Mouse (Mus musculus) forebrain, embryonic 11.5 days (tissue): ENCODE results near the gene Eef1e1. TPM values are rescaled to one million over a fixed set of nuclear protein-coding genes. Genes with fewer than 3 reads are reported as not detected.
A peak's percentile ranks its signal among the peaks of the same experiment; 100 is the strongest.
"Not testable (repeated sequence)": the region's sequence is repeated elsewhere in the genome, so short reads cannot be mapped to it uniquely, and the experiment has no call there.

ENCODE experiments used
- ATAC-seq: fragments of 200-750 bp; cut with Nextera tagmentation; replicated peaks from 2 replicates; pipeline ENCODE4 v1.8.0; 2017; ENCODE audit warnings: moderate TSS enrichment; ENCODE audit not compliant: low FRiP score
- DNase-seq: peaks from one replicate; pipeline ENCODE4 v3.0.0-alpha.2; 2017; ENCODE audit warnings: low spot score
- H3K27ac ChIP-seq: fragments of 300-500 bp; sonication (generic); 2 replicates; pipeline ENCODE4 v1.5.1; 2014; ENCODE audit warnings: low read depth, low read length
- H3K27me3 ChIP-seq: fragments of 300-500 bp; sonication (generic); 2 replicates; pipeline ENCODE4 v1.6.1; 2014; ENCODE audit warnings: mild to moderate bottlenecking, low read length, mixed read lengths; ENCODE audit not compliant: control insufficient read depth, insufficient read depth
- H3K36me3 ChIP-seq: fragments of 300-500 bp; sonication (generic); 2 replicates; pipeline ENCODE4 v1.6.1; 2014; ENCODE audit warnings: mild to moderate bottlenecking, low read length, moderate library complexity, mixed read lengths; ENCODE audit not compliant: control insufficient read depth, insufficient read depth
- H3K4me1 ChIP-seq: fragments of 300-500 bp; sonication (generic); replicated peaks from 2 replicates; pipeline ENCODE4 v1.6.1; 2014; ENCODE audit warnings: low read length, mixed read lengths; ENCODE audit not compliant: control insufficient read depth, insufficient read depth
- H3K4me2 ChIP-seq: fragments of 300-500 bp; sonication (generic); 2 replicates; pipeline ENCODE4 v1.6.1; 2014; ENCODE audit warnings: low read depth, mild to moderate bottlenecking, low read length, moderate library complexity, mixed read lengths; ENCODE audit not compliant: severe bottlenecking
- H3K4me3 ChIP-seq: fragments of 300-500 bp; sonication (generic); 2 replicates; pipeline ENCODE4 v1.5.1; 2014; ENCODE audit warnings: low read depth, low read length
- H3K9ac ChIP-seq: fragments of 300-500 bp; sonication (generic); 2 replicates; pipeline ENCODE4 v1.6.1; 2014; ENCODE audit warnings: low read length
- H3K9me3 ChIP-seq: fragments of 300-500 bp; sonication (generic); 2 replicates; pipeline ENCODE4 v1.6.1; 2016; ENCODE audit warnings: low read length, mixed read lengths; ENCODE audit not compliant: control insufficient read depth
- WGBS: fragments of 180-500 bp; shearing (Covaris S2); extraction: QIAGEN DNeasy Blood & Tissue Kit; methylation state at CpG from one replicate; pipeline ENCODE4 v1.1.7; 2014; 5-methylcytosine and 5-hydroxymethylcytosine counted together
- polyA plus RNA-seq: library from polyadenylated mRNA; unstranded; fragments of >200 nt; fragmentation: Nextera tagmentation; extraction: Ambion mirVana; gene quantifications from 2 replicates; pipeline ENCODE4 v1.2.1, GENCODE M21; 2014

The Eef1e1 gene
- polyA plus RNA-seq, 1 experiment from 2014 or later: 65.6 TPM

- Histone ChIP-seq H3K9ac (peak overlapping the region; percentile 69), H3K27me3 (no peaks in the 10 kb centered on the region), H3K36me3 (no peaks in the 10 kb centered on the region), H3K4me3 (peak overlapping the region; percentile 64), H3K4me2 (peak overlapping the region; percentile 74), H3K9me3 (no peaks in the 10 kb centered on the region), H3K4me1 (peaks cover 1% of the 10 kb centered on the region; the same call in 1 of the 2 replicates), H3K27ac (no peak overlapping the region)
- DNase-seq (no peak), ATAC-seq (peak; percentile 80)
- WGBS: 2% methylated on average over 19 of the region's 19 CpGs
Measured at GRCm38 (mm10) chr13:38634256-38634799, 24.5 kb downstream of the Eef1e1 start.

- DNase-seq (no peak), ATAC-seq (no peak)
- peak overlapping the region; percentile 74; the same call in 1 of the 2 replicates for H3K4me2 ChIP-seq
- H3K4me3 ChIP-seq: 0 out of 2 replicates have a peak overlapping the region, but pooled peaks have one; percentile 64
- no peak overlapping the region for H3K9ac ChIP-seq
- H3K27ac ChIP-seq: no peak overlapping the region
- H3K27me3 ChIP-seq: no peaks in the 10 kb centered on the region
- H3K9me3 ChIP-seq: no peaks in the 10 kb centered on the region
- 93% methylated on average over 6 of the region's 6 CpGs for WGBS
- peaks cover 1% of the 10 kb centered on the region; the same call in 1 of the 2 replicates for H3K4me1 ChIP-seq
- H3K36me3 ChIP-seq: no peaks in the 10 kb centered on the region
Measured at GRCm38 (mm10) chr13:38633287-38634000, 25.4 kb downstream of the Eef1e1 start.

- no peak overlapping the region for H3K4me2 ChIP-seq
- no peak overlapping the region for H3K27ac ChIP-seq
- ATAC-seq: no peak
- no peaks in the 10 kb centered on the region for H3K36me3 ChIP-seq
- no peak overlapping the region for H3K9ac ChIP-seq
- no peak for DNase-seq
- H3K4me3 ChIP-seq: no peak overlapping the region
- WGBS: 90% methylated on average over 6 of the region's 6 CpGs
- peaks cover 1% of the 10 kb centered on the region; the same call in 1 of the 2 replicates for H3K4me1 ChIP-seq
- H3K27me3 ChIP-seq: no peaks in the 10 kb centered on the region
- H3K9me3 ChIP-seq: no peaks in the 10 kb centered on the region
Measured at GRCm38 (mm10) chr13:38632556-38632955, 26.3 kb downstream of the Eef1e1 start.

- no peak for ATAC-seq
- H3K9me3 ChIP-seq: no peaks in the 10 kb centered on the region
- H3K9ac ChIP-seq: no peak overlapping the region; the same call in 1 of the 2 replicates
- H3K36me3 ChIP-seq: no peaks in the 10 kb centered on the region; the same call in 1 of the 2 replicates
- H3K4me1 ChIP-seq: 0 out of 2 replicates have a peak, but pooled peaks cover 2% of the 10 kb centered on the region
- DNase-seq: no peak
- H3K27ac ChIP-seq: no peak overlapping the region
- H3K27me3 ChIP-seq: no peaks in the 10 kb centered on the region
- H3K4me3 ChIP-seq: no peak overlapping the region
- H3K4me2 ChIP-seq: no peak overlapping the region
- WGBS: 20% methylated on average over 6 of the region's 6 CpGs
Measured at GRCm38 (mm10) chr13:38626229-38626525, 32.7 kb downstream of the Eef1e1 start.

- H3K4me1 ChIP-seq: 0 out of 2 replicates have a peak, but pooled peaks cover 2% of the 10 kb centered on the region
- no peak overlapping the region for H3K27ac ChIP-seq
- H3K4me3 ChIP-seq: no peak overlapping the region
- H3K4me2 ChIP-seq: no peak overlapping the region
- no peak for DNase-seq
- H3K9ac ChIP-seq: no peak overlapping the region; the same call in 1 of the 2 replicates
- no peak for ATAC-seq
- no peaks in the 10 kb centered on the region; the same call in 1 of the 2 replicates for H3K36me3 ChIP-seq
- no peaks in the 10 kb centered on the region for H3K9me3 ChIP-seq
- 24% methylated on average over 5 of the region's 5 CpGs for WGBS
- no peaks in the 10 kb centered on the region for H3K27me3 ChIP-seq
Measured at GRCm38 (mm10) chr13:38625492-38626228, 33.2 kb downstream of the Eef1e1 start.

- 90% methylated on average over 8 of the region's 8 CpGs for WGBS
- no peak for ATAC-seq
Measured at GRCm38 (mm10) chr13:38624292-38624902, 34.5 kb downstream of the Eef1e1 start.

GRCm38 (mm10) chr13:38623296-38623695 is 35.6 kb downstream of the Eef1e1 start:
- H3K27ac ChIP-seq: no peak overlapping the region
- H3K27me3 ChIP-seq: no peaks in the 10 kb centered on the region
- H3K4me3 ChIP-seq: no peak overlapping the region
- H3K9me3 ChIP-seq: no peaks in the 10 kb centered on the region
- no peaks in the 10 kb centered on the region; the same call in 1 of the 2 replicates for H3K36me3 ChIP-seq
- no peak for ATAC-seq
- 88% methylated on average over 5 of the region's 5 CpGs for WGBS
- no peak for DNase-seq
- no peak overlapping the region for H3K4me2 ChIP-seq
- 0 out of 2 replicates have a peak, but pooled peaks cover 2% of the 10 kb centered on the region for H3K4me1 ChIP-seq
- no peak overlapping the region for H3K9ac ChIP-seq

More at GRCm38 (mm10) chr13:38624292-38624902, 34.5 kb downstream of the Eef1e1 start:
- H3K9me3 ChIP-seq: no peaks in the 10 kb centered on the region
- H3K36me3 ChIP-seq: no peaks in the 10 kb centered on the region; the same call in 1 of the 2 replicates
- no peak overlapping the region for H3K9ac ChIP-seq
- H3K4me1 ChIP-seq: 0 out of 2 replicates have a peak, but pooled peaks cover 2% of the 10 kb centered on the region
- no peaks in the 10 kb centered on the region for H3K27me3 ChIP-seq
- H3K27ac ChIP-seq: no peak overlapping the region
- H3K4me2 ChIP-seq: no peak overlapping the region
- no peak for DNase-seq
- no peak overlapping the region for H3K4me3 ChIP-seq

- H3K4me2 ChIP-seq, H3K4me1 ChIP-seq, H3K9ac ChIP-seq, H3K27me3 ChIP-seq, H3K9me3 ChIP-seq, H3K27ac ChIP-seq, H3K36me3 ChIP-seq, ATAC-seq, H3K4me3 ChIP-seq, DNase-seq: not testable (repeated sequence)
- 86% methylated on average over 4 of the region's 4 CpGs for WGBS
Measured at GRCm38 (mm10) chr13:38618001-38618630, 40.7 kb downstream of the Eef1e1 start.
